Mouse (Mus musculus) heart, adult 8-10 months (tissue): Measurements from ENCODE around the gene Ttc39b. TPM values are rescaled to one million over a fixed set of nuclear protein-coding genes. Genes with fewer than 3 reads are reported as not detected.

Experiments used
- DNase-seq: peaks from one replicate; pipeline ENCODE4 v3.0.0; 2022; ENCODE audit warnings: low spot score
- total RNA-seq, 4 experiments: library from RNA; stranded (reverse); gene quantifications; 2 replicates each; pipeline ENCODE4 v1.2.4; 2022

Ttc39b gene
- total RNA-seq, 4 experiments from 2014 or later, result 18.5 to 23.7 (median 20.8) TPM

- DNase-seq, result no peak
Measured at GRCm38 (mm10) chr4:83232315-83232880, 91.7 kb downstream of the Ttc39b start.

GRCm38 (mm10) chr4:83228664-83229283, 95.3 kb downstream of the Ttc39b start:
- DNase-seq, result no peak

- DNase-seq, result no peak
Measured at GRCm38 (mm10) chr4:83228073-83228472, 96.0 kb downstream of the Ttc39b start.

GRCm38 (mm10) chr4:83225633-83226360, 98.3 kb downstream of the Ttc39b start:
- no peak for DNase-seq

DNA sequence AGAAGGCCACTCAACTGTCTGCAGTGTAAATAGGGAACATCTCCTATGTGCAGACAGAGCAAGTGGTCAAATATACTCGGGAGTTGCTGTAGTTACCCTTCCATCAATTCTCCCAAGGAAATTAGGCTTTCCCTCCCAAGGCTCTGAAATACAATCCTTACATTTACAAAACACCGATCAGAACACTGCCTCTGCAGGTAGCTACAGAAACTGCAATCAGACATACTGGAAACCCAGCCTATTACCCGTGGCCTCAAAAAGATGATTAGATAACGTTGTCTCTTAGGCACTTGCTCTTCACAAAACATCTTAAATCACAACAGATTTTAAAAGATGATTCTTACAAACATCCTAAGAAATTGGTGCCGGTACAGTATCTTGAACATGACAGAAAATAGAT, 99.8 kb downstream of the Ttc39b start:
- no peak for DNase-seq

DNA sequence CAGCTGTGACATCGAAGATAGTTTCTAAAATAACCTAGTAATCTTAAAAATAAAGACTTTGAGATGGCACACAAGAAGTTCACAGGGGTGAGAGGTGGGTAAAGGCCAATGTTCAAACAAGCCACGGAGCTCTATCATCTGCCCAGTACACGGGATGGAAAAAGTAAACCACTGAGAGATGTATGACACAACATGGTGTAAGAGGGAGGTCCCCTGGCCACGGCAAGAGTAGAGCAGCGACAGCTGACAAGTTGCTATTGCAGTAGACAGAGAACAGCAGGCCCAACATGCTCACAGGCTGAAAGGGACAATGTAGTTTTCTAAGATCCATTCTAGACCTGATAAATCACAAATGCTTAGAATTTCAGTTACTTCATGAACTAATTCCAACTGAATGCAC, 100.9 kb downstream of the Ttc39b start:
- no peak for DNase-seq

DNA sequence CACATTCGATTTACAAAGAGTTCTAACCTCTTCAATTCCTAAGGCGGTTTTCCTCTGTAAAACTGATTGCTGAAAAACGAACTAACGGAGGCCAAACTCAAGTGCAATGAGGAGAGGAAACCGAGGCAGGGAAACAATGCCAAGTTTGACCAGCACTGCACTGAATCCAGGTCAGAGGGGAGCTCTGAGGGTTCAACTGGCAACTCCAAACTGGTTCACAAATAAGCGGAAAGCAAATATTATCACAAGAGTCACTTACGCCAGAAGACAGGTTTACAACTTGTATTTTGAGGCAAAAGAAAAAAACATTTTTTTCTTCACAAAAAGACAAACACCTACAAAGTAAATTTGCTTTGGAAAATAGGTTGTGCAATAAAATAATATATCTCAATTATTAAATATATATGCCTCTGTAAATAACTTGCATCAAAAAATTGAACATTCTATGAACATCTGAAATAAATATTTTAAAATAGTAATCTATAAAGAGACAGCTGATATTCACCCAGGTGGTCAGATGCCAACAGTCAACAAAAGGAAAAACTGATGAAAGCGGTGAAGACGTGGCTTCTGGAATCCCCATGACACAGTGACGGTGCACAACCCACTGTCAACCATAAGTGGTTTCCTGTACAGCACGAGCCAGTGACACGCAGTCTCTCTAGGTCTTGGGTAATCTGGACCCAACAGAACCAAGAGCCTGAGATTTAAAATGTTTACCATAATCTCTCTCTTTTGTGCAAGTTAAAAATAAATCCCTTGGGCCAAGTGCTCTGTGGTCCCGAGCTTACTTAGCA, 103.1 kb downstream of the Ttc39b start:
- no peak for DNase-seq

GRCm38 (mm10) chr4:83219253-83219652, 104.8 kb downstream of the Ttc39b start:
- no peak for DNase-seq

DNA sequence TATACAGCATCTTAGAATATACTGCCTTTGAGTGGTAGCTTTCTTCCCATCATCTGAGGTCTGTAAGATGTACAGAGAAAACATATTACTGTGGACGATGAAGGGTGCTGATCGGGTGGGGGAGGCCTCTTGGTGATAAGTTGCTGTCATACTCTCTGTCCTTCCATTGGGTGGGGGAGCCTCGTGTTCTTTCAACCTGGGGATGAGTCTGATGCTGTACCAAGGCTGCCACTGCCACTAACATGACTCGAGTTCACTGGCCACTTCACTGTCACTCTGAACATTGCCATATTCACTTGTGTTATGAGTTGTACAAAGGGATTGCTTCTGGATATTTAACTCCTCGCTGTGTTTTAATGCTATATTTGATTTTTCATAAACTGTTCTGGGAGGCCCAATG, 106.9 kb downstream of the Ttc39b start:
- no peak for DNase-seq

DNA sequence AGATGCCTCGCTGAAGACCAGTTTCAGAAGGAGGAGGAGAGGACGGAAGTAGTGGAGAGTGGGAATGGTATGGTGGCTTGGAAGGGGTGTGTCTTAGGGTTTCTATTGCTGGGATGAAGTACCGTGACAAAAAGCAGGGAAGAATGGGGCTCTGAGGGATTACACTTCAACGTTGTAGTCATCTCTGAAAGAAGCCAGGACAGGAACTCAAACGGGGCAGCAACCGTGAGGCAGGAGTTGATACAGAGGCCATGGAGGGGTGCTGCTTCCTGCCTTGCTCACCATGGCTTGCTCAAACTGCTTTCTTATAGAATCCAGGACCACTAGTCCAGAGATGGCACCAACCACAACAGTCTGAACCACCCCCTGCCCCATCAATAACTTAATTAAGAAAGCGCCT, 107.7 kb downstream of the Ttc39b start:
- no peak for DNase-seq

DNA sequence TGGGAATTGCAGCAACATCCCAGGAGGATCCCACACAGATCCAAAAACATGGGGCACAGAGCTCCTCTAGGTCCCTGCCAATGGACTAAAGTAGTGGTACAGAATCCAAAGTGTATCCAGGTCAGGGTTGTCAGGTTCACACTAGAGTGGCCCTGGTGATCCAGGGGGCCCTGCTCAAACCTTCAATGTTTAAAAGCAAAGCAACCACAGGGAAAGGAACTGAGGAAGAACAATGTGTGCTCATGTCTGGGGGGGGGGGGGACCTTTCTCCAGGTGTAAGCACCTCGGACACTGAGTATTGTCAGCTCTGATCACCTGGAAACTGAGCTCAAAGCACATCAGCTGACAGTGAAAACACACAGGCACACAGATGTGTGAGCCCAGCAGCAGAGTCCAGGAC, 108.3 kb downstream of the Ttc39b start:
- no peak for DNase-seq

- DNase-seq, result peak; percentile 2
Measured at GRCm38 (mm10) chr4:83214822-83215558, 109.1 kb downstream of the Ttc39b start.

- DNase-seq, result no peak
Measured at GRCm38 (mm10) chr4:83213752-83214151, 110.3 kb downstream of the Ttc39b start.

GRCm38 (mm10) chr4:83211709-83212108, 112.3 kb downstream of the Ttc39b start:
- no peak for DNase-seq

DNA sequence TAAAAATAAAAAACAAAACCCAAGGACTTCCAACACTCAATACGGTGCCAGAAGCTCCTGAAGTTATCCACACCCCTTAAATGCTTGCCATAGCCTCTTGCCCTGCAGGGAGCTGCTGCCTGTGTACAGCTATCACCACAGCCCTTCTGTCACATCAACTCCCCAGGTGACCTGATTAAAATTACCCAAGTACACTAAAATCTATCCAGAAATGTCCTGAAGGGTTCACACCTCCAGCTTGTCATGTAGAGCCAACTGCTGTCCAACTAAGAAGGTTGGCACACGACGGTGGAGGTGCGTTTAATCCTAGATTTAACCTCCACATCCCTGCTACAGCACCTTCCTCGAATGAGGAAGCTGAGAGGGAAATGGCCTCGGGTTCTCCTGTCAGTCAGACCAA, 113.6 kb downstream of the Ttc39b start:
- DNase-seq, result no peak

GRCm38 (mm10) chr4:83206803-83207586, 117.1 kb downstream of the Ttc39b start:
- DNase-seq, result no peak

GRCm38 (mm10) chr4:83206416-83206802, 117.6 kb downstream of the Ttc39b start:
- DNase-seq, result no peak

DNA sequence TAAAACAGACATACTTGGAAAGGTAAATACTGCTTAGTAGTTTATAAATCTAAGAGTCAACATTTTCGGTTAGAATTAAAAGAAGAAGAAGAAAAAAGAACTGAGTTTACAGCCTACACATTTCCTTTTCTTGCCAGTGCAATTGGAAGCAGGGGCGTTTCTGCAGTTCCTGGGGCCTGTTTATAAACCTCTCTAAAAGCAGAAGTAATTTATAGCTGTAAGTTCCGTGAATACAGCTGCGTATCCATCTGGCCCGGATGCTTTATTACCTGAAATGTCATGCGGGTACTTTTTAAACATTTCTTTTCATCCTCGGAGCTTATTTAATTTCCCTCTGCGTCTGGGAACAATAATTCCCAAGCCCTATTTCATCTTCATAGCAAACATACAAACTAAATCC, 124.7 kb downstream of the Ttc39b start:
- no peak for DNase-seq

GRCm38 (mm10) chr4:83198123-83198522, 125.9 kb downstream of the Ttc39b start:
- no peak for DNase-seq

DNA sequence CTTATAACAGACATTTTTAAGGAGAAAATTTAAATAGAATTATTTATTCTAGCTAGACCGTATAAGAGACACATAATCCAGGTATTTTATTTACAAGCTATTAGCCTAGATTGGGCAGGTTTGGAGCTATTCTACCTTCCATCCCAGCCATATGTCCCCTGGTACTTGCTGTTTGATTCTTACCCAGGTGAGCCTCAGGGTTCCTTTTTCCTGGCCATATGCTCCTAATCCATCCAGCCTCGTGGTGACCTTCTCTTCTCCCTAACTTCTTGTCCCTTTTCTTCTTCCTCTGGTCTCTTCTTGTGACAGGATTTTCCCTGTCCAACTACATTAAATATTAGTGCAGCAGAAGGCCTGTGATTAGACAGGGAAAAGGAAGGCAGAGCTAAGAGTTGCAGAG, 134.3 kb downstream of the Ttc39b start:
- no peak for DNase-seq

- no peak for DNase-seq
Measured at GRCm38 (mm10) chr4:83187324-83187723, 136.7 kb downstream of the Ttc39b start.
